Mouse (Mus musculus) bone marrow, adult 2 months (tissue): Measurements from ENCODE around the gene Gm21060. TPM values are rescaled to one million over a fixed set of nuclear protein-coding genes. Genes with fewer than 3 reads are reported as not detected.
"Not testable (repeated sequence)": the region's sequence is repeated elsewhere in the genome, so short reads cannot be mapped to it uniquely, and the experiment has no call there.

Source experiments
- H3K27ac ChIP-seq: fragments of 200-500 bp; 2 replicates; pipeline ENCODE4 v1.5.1; 2012; ENCODE audit warnings: low read depth, mild to moderate bottlenecking, control low read depth, inconsistent platforms, low read length; ENCODE audit not compliant: control insufficient read depth, poor library complexity, insufficient read depth
- H3K4me1 ChIP-seq: fragments of 200-500 bp; 2 replicates; pipeline ENCODE4 v1.6.1; 2011; ENCODE audit warnings: low read length; ENCODE audit not compliant: control insufficient read depth, insufficient read depth
- H3K4me3 ChIP-seq: fragments of 200-500 bp; replicated peaks from 2 replicates; pipeline ENCODE3; 2011; ENCODE audit warnings: mild to moderate bottlenecking, low read depth, low read length, control low read depth; ENCODE audit not compliant: control insufficient read depth
- CTCF ChIP-seq: fragments of 200-500 bp; IDR thresholded peaks from 2 replicates; pipeline ENCODE4 v1.5.1; 2011; ENCODE audit warnings: low read length, control low read depth; ENCODE audit not compliant: control insufficient read depth, insufficient read depth
- POLR2A ChIP-seq: fragments of 200-500 bp; IDR thresholded peaks from 2 replicates; pipeline ENCODE4 v1.6.1; 2011; ENCODE audit warnings: low read depth, mild to moderate bottlenecking, control low read depth, low read length, borderline replicate concordance; ENCODE audit not compliant: control insufficient read depth
- WGBS: fragments of 180-500 bp; shearing (Covaris S2); methylation state at CpG from one replicate; pipeline ENCODE4 v1.1.7; 2018; 5-methylcytosine and 5-hydroxymethylcytosine counted together
- polyA plus RNA-seq: library from polyadenylated mRNA; stranded (reverse); fragments of >200 nt; gene quantifications from 2 replicates; pipeline ENCODE4 v1.2.4, GENCODE M21; 2011; ENCODE audit warnings: low replicate concordance; ENCODE audit not compliant: missing spikeins, insufficient read depth, insufficient read length

The Gm21060 gene
- polyA plus RNA-seq, 1 experiment, result not detected

GRCm38 (mm10) chr19:61266651-61267050 is 30.2 kb downstream of the Gm21060 start:
- H3K27ac ChIP-seq, result no peak overlapping the region
- TF ChIP-seq POLR2A (no peak), CTCF (no peak)
- WGBS, result 2% methylated on average over 26 of the region's 26 CpGs
- no peaks in the 10 kb centered on the region for H3K4me1 ChIP-seq
- peak overlapping the region; percentile 9 for H3K4me3 ChIP-seq

GRCm38 (mm10) chr19:61266246-61266615 is 30.6 kb downstream of the Gm21060 start:
- no peak for TF ChIP-seq CTCF
- TF ChIP-seq POLR2A, result no peak
- H3K4me3 ChIP-seq, result peak overlapping the region; percentile 9
- H3K27ac ChIP-seq, result no peak overlapping the region
- WGBS, result under 1% methylated on average over 12 of the region's 12 CpGs
- no peaks in the 10 kb centered on the region for H3K4me1 ChIP-seq

GRCm38 (mm10) chr19:61265349-61266245 is 31.3 kb downstream of the Gm21060 start:
- Histone ChIP-seq H3K4me1 (no peaks in the 10 kb centered on the region), H3K4me3 (no peak overlapping the region), H3K27ac (no peak overlapping the region)
- TF ChIP-seq CTCF, result peak; percentile 61
- TF ChIP-seq POLR2A, result no peak
- WGBS, result 3% methylated on average over 3 of the region's 3 CpGs

- H3K4me3 ChIP-seq, result no peak overlapping the region
- no peak overlapping the region for H3K27ac ChIP-seq
- TF ChIP-seq CTCF (no peak), POLR2A (no peak)
- no peaks in the 10 kb centered on the region for H3K4me1 ChIP-seq
Measured at GRCm38 (mm10) chr19:61264933-61265332, 31.9 kb downstream of the Gm21060 start.

GRCm38 (mm10) chr19:61264227-61264626 is 32.6 kb downstream of the Gm21060 start:
- TF ChIP-seq CTCF (no peak), POLR2A (no peak)
- WGBS, result 83% methylated on average over 1 of the region's 1 CpGs
- no peak overlapping the region for H3K27ac ChIP-seq

GRCm38 (mm10) chr19:61261241-61261640 is 35.6 kb downstream of the Gm21060 start:
- no peaks in the 10 kb centered on the region for H3K4me1 ChIP-seq
- H3K4me3 ChIP-seq, result no peak overlapping the region
- H3K27ac ChIP-seq, result no peak overlapping the region
- TF ChIP-seq CTCF, result no peak
- no peak for TF ChIP-seq POLR2A
- WGBS, result 59% methylated on average over 1 of the region's 1 CpGs

More at GRCm38 (mm10) chr19:61264227-61264626, 32.6 kb downstream of the Gm21060 start:
- Histone ChIP-seq H3K4me3 (no peak overlapping the region), H3K4me1 (no peaks in the 10 kb centered on the region)

GRCm38 (mm10) chr19:61257733-61258132 is 39.1 kb downstream of the Gm21060 start:
- no peak for TF ChIP-seq POLR2A
- TF ChIP-seq CTCF, result no peak
- Histone ChIP-seq H3K27ac (no peak overlapping the region), H3K4me3 (no peak overlapping the region), H3K4me1 (no peaks in the 10 kb centered on the region)
- 91% methylated on average over 18 of the region's 18 CpGs for WGBS

- Histone ChIP-seq H3K27ac (no peak overlapping the region), H3K4me1 (no peaks in the 10 kb centered on the region), H3K4me3 (no peak overlapping the region)
- no peak for TF ChIP-seq POLR2A
- no peak for TF ChIP-seq CTCF
- WGBS, result 77% methylated on average over 7 of the region's 7 CpGs
Measured at GRCm38 (mm10) chr19:61256166-61256887, 40.5 kb downstream of the Gm21060 start.

- H3K4me1 ChIP-seq, H3K27ac ChIP-seq, H3K4me3 ChIP-seq: not testable (repeated sequence)
- WGBS, result 86% methylated on average over 4 of the region's 4 CpGs
Measured at GRCm38 (mm10) chr19:61247334-61247733, 49.5 kb downstream of the Gm21060 start.
